Comparison of ENCODE assay signal across 8 mouse cellular contexts in the genomic region with DNA sequence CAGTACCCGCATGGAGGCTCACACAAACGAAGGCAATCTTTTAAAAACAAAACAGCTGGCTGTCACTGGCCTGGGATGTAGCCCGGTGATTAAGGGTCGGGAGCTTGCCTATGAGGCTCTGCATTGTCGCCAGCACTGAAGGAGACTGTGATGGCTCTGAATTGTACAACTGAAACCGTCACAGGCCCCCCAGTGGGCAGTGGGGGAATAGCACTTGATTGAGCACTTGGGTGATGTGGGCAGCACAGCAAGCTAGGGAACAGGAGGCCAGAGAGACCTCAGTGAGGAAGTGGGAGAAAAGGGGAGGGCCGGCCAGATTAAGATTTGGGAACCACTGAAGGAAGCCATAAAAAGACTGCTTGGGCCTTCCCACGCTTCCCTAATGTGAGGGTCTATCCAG. TPM values are rescaled to one million over a fixed set of nuclear protein-coding genes. Genes with fewer than 3 reads are reported as not detected.
A peak's percentile ranks its signal among the peaks of the same experiment; 100 is the strongest.
DNase-seq lines count a peak whose midpoint lies in the region; ATAC-seq lines count a peak whose summit lies in the region.

No protein-coding gene starts in this region.

- peaks cover 90% of the 10 kb centered on the region for H3K27me3 ChIP-seq in liver, embryonic 12.5 days (replicated peaks)

- H3K36me3 ChIP-seq in liver, embryonic 12.5 days = 0 out of 2 replicates have a peak, but pooled peaks cover 2% of the 10 kb centered on the region

- H3K4me2 ChIP-seq in liver, embryonic 12.5 days = no peak overlapping the region

- no peak overlapping the region for H3K27ac ChIP-seq in liver, embryonic 12.5 days

- H3K9me3 ChIP-seq in liver, embryonic 12.5 days (replicated peaks) = no peaks in the 10 kb centered on the region

- ATAC-seq in liver, embryonic 12.5 days = 0 out of 2 replicates have a peak, but pooled peaks have one; percentile 27

- WGBS in liver, embryonic 12.5 days (ENCODE audit: insufficient replicate concordance) = 11% methylated on average over 8 of the region's 8 CpGs

- H3K9ac ChIP-seq in liver, embryonic 12.5 days = no peak overlapping the region

- peak; percentile 85 for DNase-seq in 3T3-L1 (ENCODE audit: low read depth, low spot score)
- peak; percentile 84 for DNase-seq in Muller cell, postnatal 12 days (ENCODE audit: inconsistent ontology term)
- DNase-seq in cerebellum, postnatal 10 days = peak; percentile 92 to 93
- peak; percentile 78 for DNase-seq in gastrocnemius, postnatal 25 days
- DNase-seq in kidney, postnatal 10 days = peak; percentile 92
- DNase-seq in ovary, postnatal 36 days (ENCODE audit: low spot score) = peak; percentile 73
- DNase-seq in thymus, postnatal 10 days (ENCODE audit: low spot score in 2 of 2) = peak; percentile 67 to 84

- no peak overlapping the region for H3K4me3 ChIP-seq in liver, embryonic 12.5 days

- H3K4me1 ChIP-seq in liver, embryonic 12.5 days = 0 out of 2 replicates have a peak, but pooled peaks cover 6% of the 10 kb centered on the region

RNA-seq across cellular contexts. Expression of a gene that starts 7.9 kb away (rescaled TPM):
- total RNA-seq in gastrocnemius, postnatal 25 days (2021) = 100 to 1,000 TPM; 234 to 298 TPM
- polyA plus RNA-seq in liver, embryonic 12.5 days (2016; fragmentation: Nextera tagmentation; extraction: Ambion mirVana) = 9.8 and 11.1 TPM in 2 replicates

RNA-seq across cellular contexts. Expression of a gene that starts 33.5 kb away (rescaled TPM):
- 1 to 10 TPM; 2.8 to 3.0 TPM for total RNA-seq in gastrocnemius, postnatal 25 days (2021)
- 1.5 and 1.9 TPM in 2 replicates for polyA plus RNA-seq in liver, embryonic 12.5 days (2016; fragmentation: Nextera tagmentation; extraction: Ambion mirVana)

RNA-seq across cellular contexts. Expression of a gene that starts 44.9 kb away (rescaled TPM):
- total RNA-seq in gastrocnemius, postnatal 25 days (2021) = 10 to 100 TPM; 25.4 to 26.1 TPM
- polyA plus RNA-seq in liver, embryonic 12.5 days (2016; fragmentation: Nextera tagmentation; extraction: Ambion mirVana) = 5.5 and 5.7 TPM in 2 replicates
